Mouse (Mus musculus): ENCODE results near the gene Gabpb1. TPM values are rescaled to one million over a fixed set of nuclear protein-coding genes. Genes with fewer than 3 reads are reported as not detected.

Gene Gabpb1
- polyA plus RNA-seq, 1 experiment from 2014 or later = 65.3 TPM

Other genes starting within 250 kb of the Gabpb1 start
- gene Atp8b4, start 175.7 kb downstream of the Gabpb1 start, polyA plus RNA-seq (2016; fragmentation: Nextera tagmentation; extraction: Ambion mirVana) = 0.12 and 0.17 TPM in 2 replicates
- gene Slc27a2, start 123.9 kb downstream of the Gabpb1 start, polyA plus RNA-seq (2016; fragmentation: Nextera tagmentation; extraction: Ambion mirVana) = 2.2 and 3.6 TPM in 2 replicates
- 2.1 and 2.5 TPM in 2 replicates for gene Hdc, start 57.0 kb downstream of the Gabpb1 start, polyA plus RNA-seq (2016; fragmentation: Nextera tagmentation; extraction: Ambion mirVana)
- gene Usp8, start 31.0 kb upstream of the Gabpb1 start, polyA plus RNA-seq (2016; fragmentation: Nextera tagmentation; extraction: Ambion mirVana) = 40.0 and 44.6 TPM in 2 replicates
- 3.2 and 3.3 TPM in 2 replicates for gene Usp50, start 107.1 kb upstream of the Gabpb1 start, polyA plus RNA-seq (2016; fragmentation: Nextera tagmentation; extraction: Ambion mirVana)
- gene Trpm7, start 199.9 kb upstream of the Gabpb1 start, polyA plus RNA-seq (2016; fragmentation: Nextera tagmentation; extraction: Ambion mirVana) = 43.0 and 46.8 TPM in 2 replicates

Data from hindbrain, embryonic 12.5 days (tissue).